Mouse (Mus musculus): Measurements from ENCODE around the gene Maz. TPM values are rescaled to one million over a fixed set of nuclear protein-coding genes. Genes with fewer than 3 reads are reported as not detected.

Maz gene
- total and polyA plus RNA-seq, 2 experiments from 2014 or later, result 15.6 to 89.3 TPM

- ATAC-seq (ENCODE audit: insufficient read depth, low read depth), result no peak
- Histone ChIP-seq H3K36me3 (replicated peaks; ENCODE audit: control insufficient read depth, insufficient read depth, low read length) (peaks cover 39% of the 10 kb centered on the region), H3K9me3 (replicated peaks; ENCODE audit: control insufficient read depth, low read length) (no peaks in the 10 kb centered on the region), H3K9ac (replicated peaks; ENCODE audit: low read depth, low read length) (no peak overlapping the region), H3K27ac (ENCODE audit: low read depth) (no peak overlapping the region), H3K4me3 (ENCODE audit: low read depth, low read length) (no peak overlapping the region), H3K4me1 (ENCODE audit: control insufficient read depth, insufficient read depth) (no peaks in the 10 kb centered on the region), H3K27me3 (ENCODE audit: control insufficient read depth, insufficient read depth, low read length) (no peaks in the 10 kb centered on the region), H3K4me2 (ENCODE audit: low read depth, low read length) (no peak overlapping the region)
- 74% methylated on average over 7 of the region's 7 CpGs for WGBS
- TF ChIP-seq EP300 (IDR thresholded peaks at IDR 0.05; ENCODE audit: low read depth), result no peak
- no peak for DNase-seq (ENCODE audit: low spot score)
Observed at GRCm38 (mm10) chr7:126983113-126983512, 43.7 kb downstream of the Maz start.

- TF ChIP-seq EP300 (IDR thresholded peaks at IDR 0.05; ENCODE audit: low read depth), result no peak
- TF ChIP-seq CTCF (IDR thresholded peaks at IDR 0.05; ENCODE audit: low read depth), result no peak
- Histone ChIP-seq H3K4me1 (ENCODE audit: control insufficient read depth, insufficient read depth) (no peaks in the 10 kb centered on the region), H3K27ac (ENCODE audit: low read depth) (no peak overlapping the region), H3K4me2 (ENCODE audit: low read depth, low read length) (no peak overlapping the region), H3K36me3 (replicated peaks; ENCODE audit: control insufficient read depth, insufficient read depth, low read length) (peaks cover 38% of the 10 kb centered on the region), H3K9ac (replicated peaks; ENCODE audit: low read depth, low read length) (no peak overlapping the region), H3K4me3 (ENCODE audit: low read depth, low read length) (no peak overlapping the region), H3K27me3 (ENCODE audit: control insufficient read depth, insufficient read depth, low read length) (no peaks in the 10 kb centered on the region), H3K9me3 (replicated peaks; ENCODE audit: control insufficient read depth, low read length) (no peaks in the 10 kb centered on the region)
- WGBS, result 55% methylated on average over 4 of the region's 4 CpGs
- no peak for DNase-seq (ENCODE audit: low spot score)
- ATAC-seq (ENCODE audit: insufficient read depth, low read depth), result no peak
Observed at GRCm38 (mm10) chr7:126982054-126982453, 44.8 kb downstream of the Maz start.

DNA sequence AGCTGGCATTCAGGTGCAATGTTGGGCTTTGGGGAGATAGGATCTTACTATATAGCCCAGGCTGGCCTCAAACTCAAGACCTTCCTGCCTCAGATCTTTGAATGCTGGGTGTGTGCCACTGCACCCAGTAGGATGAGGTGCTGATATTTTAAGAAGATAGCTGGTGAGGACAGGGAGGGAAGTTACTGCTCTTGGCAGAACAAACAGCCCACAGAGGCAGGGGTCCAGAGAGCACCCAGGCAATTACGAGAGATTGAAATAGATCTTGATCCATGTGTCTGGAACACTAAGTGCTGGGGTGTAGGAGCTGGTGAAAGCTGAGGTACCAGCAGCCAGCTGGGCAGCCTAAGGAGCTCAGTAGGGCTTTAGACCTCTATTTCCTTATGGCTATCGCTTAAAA, 45.2 kb downstream of the Maz start:
- no peak overlapping the region for H3K4me2 ChIP-seq (ENCODE audit: low read depth, low read length)
- H3K9ac ChIP-seq (replicated peaks; ENCODE audit: low read depth, low read length), result no peak overlapping the region
- H3K27ac ChIP-seq (ENCODE audit: low read depth), result no peak overlapping the region
- no peak for TF ChIP-seq EP300 (IDR thresholded peaks at IDR 0.05; ENCODE audit: low read depth)
- DNase-seq (ENCODE audit: low spot score) (no peak), ATAC-seq (ENCODE audit: insufficient read depth, low read depth) (no peak)
- H3K36me3 ChIP-seq (replicated peaks; ENCODE audit: control insufficient read depth, insufficient read depth, low read length), result peaks cover 34% of the 10 kb centered on the region
- H3K4me1 ChIP-seq (ENCODE audit: control insufficient read depth, insufficient read depth), result no peaks in the 10 kb centered on the region
- no peaks in the 10 kb centered on the region for H3K9me3 ChIP-seq (replicated peaks; ENCODE audit: control insufficient read depth, low read length)
- no peak overlapping the region for H3K4me3 ChIP-seq (ENCODE audit: low read depth, low read length)
- WGBS, result 69% methylated on average over 2 of the region's 2 CpGs
- no peaks in the 10 kb centered on the region for H3K27me3 ChIP-seq (ENCODE audit: control insufficient read depth, insufficient read depth, low read length)

GRCm38 (mm10) chr7:126978841-126979240, 48.0 kb downstream of the Maz start:
- 82% methylated on average over 6 of the region's 6 CpGs for WGBS
- H3K4me3 ChIP-seq (ENCODE audit: low read depth, low read length), result no peak overlapping the region
- no peaks in the 10 kb centered on the region for H3K9me3 ChIP-seq (replicated peaks; ENCODE audit: control insufficient read depth, low read length)
- no peak overlapping the region for H3K9ac ChIP-seq (replicated peaks; ENCODE audit: low read depth, low read length)
- no peak overlapping the region for H3K27ac ChIP-seq (ENCODE audit: low read depth)
- TF ChIP-seq EP300 (IDR thresholded peaks at IDR 0.05; ENCODE audit: low read depth) (no peak), CTCF (IDR thresholded peaks at IDR 0.05; ENCODE audit: low read depth) (no peak)
- no peaks in the 10 kb centered on the region for H3K27me3 ChIP-seq (ENCODE audit: control insufficient read depth, insufficient read depth, low read length)
- H3K4me1 ChIP-seq (ENCODE audit: control insufficient read depth, insufficient read depth), result peaks cover 4% of the 10 kb centered on the region; the same call in 1 of the 2 replicates
- ATAC-seq (ENCODE audit: insufficient read depth, low read depth) (no peak), DNase-seq (ENCODE audit: low spot score) (no peak)
- H3K4me2 ChIP-seq (ENCODE audit: low read depth, low read length), result no peak overlapping the region
- peaks cover 34% of the 10 kb centered on the region for H3K36me3 ChIP-seq (replicated peaks; ENCODE audit: control insufficient read depth, insufficient read depth, low read length)

- Histone ChIP-seq H3K27me3 (ENCODE audit: control insufficient read depth, insufficient read depth, low read length) (no peaks in the 10 kb centered on the region), H3K9me3 (replicated peaks; ENCODE audit: control insufficient read depth, low read length) (no peaks in the 10 kb centered on the region), H3K9ac (replicated peaks; ENCODE audit: low read depth, low read length) (peak overlapping the region; percentile 89), H3K4me3 (ENCODE audit: low read depth, low read length) (peak overlapping the region; percentile 80), H3K27ac (ENCODE audit: low read depth) (peak overlapping the region; percentile 96), H3K4me1 (ENCODE audit: control insufficient read depth, insufficient read depth) (peaks cover 4% of the 10 kb centered on the region; the same call in 1 of the 2 replicates), H3K4me2 (ENCODE audit: low read depth, low read length) (peak overlapping the region; percentile 79), H3K36me3 (replicated peaks; ENCODE audit: control insufficient read depth, insufficient read depth, low read length) (peaks cover 34% of the 10 kb centered on the region)
- DNase-seq (ENCODE audit: low spot score), result no peak
- WGBS, result 20% methylated on average over 14 of the region's 14 CpGs
- TF ChIP-seq EP300 (IDR thresholded peaks at IDR 0.05; ENCODE audit: low read depth) (no peak), CTCF (IDR thresholded peaks at IDR 0.05; ENCODE audit: low read depth) (no peak)
- ATAC-seq (ENCODE audit: insufficient read depth, low read depth), result no peak
Observed at GRCm38 (mm10) chr7:126976878-126977459, 49.9 kb downstream of the Maz start.

Measured in heart, postnatal 0 days (tissue).